Mouse (Mus musculus): ENCODE results near the gene Tut7. TPM values are rescaled to one million over a fixed set of nuclear protein-coding genes. Genes with fewer than 3 reads are reported as not detected.
"Not testable (repeated sequence)": the region's sequence is repeated elsewhere in the genome, so short reads cannot be mapped to it uniquely, and the experiment has no call there.

Tut7 gene
- polyA plus RNA-seq, 1 experiment: 113 TPM

DNA sequence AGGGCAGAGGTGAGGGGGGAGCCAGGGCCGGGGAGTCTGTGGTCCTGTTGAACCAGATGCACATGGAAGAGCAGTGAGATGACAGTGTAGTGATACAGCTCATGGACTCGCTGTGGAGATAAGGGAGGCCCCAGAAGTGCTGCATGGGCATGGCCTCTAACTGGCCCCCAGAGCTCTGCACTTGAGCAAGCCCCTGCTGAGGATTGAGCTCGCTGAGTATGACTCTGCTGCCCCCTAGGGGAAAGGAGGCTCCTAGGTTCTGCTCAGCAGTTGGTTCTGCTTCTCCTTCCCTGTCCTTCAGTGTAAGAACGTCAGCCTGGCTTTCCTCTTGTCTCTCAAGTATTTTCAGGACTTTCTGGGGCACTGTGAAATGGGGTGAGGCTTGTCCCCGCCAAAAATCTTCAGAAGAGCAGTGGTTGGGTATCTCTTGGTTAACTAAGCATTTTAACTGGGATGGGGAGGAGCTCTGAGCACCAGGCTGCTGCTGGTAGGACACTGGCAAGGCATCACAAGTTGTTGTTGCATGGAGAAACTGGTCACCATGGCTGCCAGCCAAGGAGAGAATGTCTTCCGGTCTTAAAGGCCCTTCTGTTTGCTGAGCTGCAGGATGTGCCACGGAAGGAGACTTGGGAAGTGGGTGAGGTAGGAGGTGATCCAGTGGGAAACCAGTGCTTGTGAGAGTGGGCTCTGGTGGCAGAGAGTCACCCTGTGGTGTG lies 94.4 kb downstream of the Tut7 start:
- no peak overlapping the region for H3K27ac ChIP-seq (ENCODE audit: insufficient read depth, low read length)
- TF ChIP-seq POLR2A (IDR thresholded peaks at IDR 0.05; ENCODE audit: low read depth, low read length) (no peak), CTCF (IDR thresholded peaks at IDR 0.05; ENCODE audit: borderline replicate concordance, insufficient read depth, low read length) (peak; percentile 83)
- H3K4me1 ChIP-seq (ENCODE audit: control insufficient read depth, insufficient read depth, low read length): no peaks in the 10 kb centered on the region
- H3K4me3 ChIP-seq (ENCODE audit: insufficient read depth, low read length): no peak overlapping the region

DNA sequence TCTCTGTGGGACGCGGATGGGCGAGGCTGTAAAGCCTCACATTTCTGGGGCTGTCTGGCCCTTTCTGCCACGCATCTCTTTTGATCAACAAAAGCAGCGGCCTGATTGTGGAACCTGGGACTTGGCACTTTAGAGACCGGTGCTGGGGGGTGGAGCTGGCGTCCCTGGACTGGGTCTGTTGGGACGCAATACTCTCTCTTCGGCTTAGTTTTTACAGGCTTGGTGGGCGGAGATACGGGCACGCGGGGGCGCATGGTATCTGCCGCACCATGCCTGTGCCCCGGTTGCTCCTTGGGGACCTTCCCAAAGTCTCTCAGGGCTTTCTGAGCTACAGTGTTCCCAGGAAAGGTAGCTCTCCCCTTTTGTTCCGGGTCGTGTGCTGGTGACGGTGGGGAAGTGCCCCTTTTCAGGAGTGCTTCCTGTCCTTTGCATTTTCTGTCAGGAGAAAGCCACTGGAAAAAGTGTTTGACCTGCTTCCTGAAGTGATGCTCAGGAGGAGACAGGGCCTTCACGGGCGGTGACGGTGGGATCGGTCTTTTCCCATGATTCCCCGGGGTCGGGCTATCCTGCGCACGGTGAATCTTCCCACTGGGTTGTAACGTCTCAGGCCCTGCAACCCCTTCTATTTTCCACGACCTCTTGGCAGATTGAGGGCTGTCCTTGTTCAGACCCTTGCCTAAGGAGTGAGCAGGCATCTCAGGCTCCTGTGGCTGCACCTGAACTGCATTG lies 96.6 kb downstream of the Tut7 start:
- Histone ChIP-seq H3K27ac (ENCODE audit: insufficient read depth, low read length) (no peak overlapping the region), H3K4me1 (ENCODE audit: control insufficient read depth, insufficient read depth, low read length) (no peaks in the 10 kb centered on the region), H3K4me3 (ENCODE audit: insufficient read depth, low read length) (no peak overlapping the region)
- TF ChIP-seq CTCF (IDR thresholded peaks at IDR 0.05; ENCODE audit: borderline replicate concordance, insufficient read depth, low read length) (no peak), POLR2A (IDR thresholded peaks at IDR 0.05; ENCODE audit: low read depth, low read length) (no peak)

DNA sequence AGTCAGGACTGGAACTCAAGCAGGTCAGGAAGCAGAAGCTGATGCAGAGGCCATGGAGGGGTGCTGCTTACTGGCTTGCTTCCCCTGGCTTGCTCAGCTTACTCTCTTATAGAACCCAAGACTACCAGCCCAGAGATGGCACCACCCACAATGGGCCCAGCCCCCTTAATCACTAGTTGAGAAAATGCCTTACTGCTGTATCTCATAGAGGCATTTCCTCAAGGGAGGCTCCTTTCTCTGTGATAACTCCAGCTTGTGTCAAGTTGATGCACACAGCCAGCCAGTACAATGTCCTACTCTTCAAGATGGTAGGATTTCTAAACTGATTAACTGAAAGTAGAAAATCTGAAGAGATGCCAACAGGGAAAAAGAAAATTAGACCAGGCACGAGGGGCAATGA lies 100.9 kb downstream of the Tut7 start:
- not testable (repeated sequence) for H3K4me3 ChIP-seq (ENCODE audit: insufficient read depth, low read length); H3K27ac ChIP-seq (ENCODE audit: insufficient read depth, low read length); H3K4me1 ChIP-seq (ENCODE audit: control insufficient read depth, insufficient read depth, low read length)

Other genes starting within 250 kb of the Tut7 start
- gene Agtpbp1, start 237.9 kb downstream of the Tut7 start, polyA plus RNA-seq (2011; ENCODE audit: insufficient read length, low read depth, missing spikeins): 62.4 and 62.8 TPM in 2 replicates
- gene Naa35, start 237.9 kb downstream of the Tut7 start, polyA plus RNA-seq (2011; ENCODE audit: insufficient read length, low read depth, missing spikeins): 106 and 121 TPM in 2 replicates
- gene Golm1, start 147.3 kb downstream of the Tut7 start, polyA plus RNA-seq (2011; ENCODE audit: insufficient read length, low read depth, missing spikeins): 31.7 and 36.1 TPM in 2 replicates
- not detected in 2 replicates for gene 4921517D22Rik, start 129.0 kb downstream of the Tut7 start, polyA plus RNA-seq (2011; ENCODE audit: insufficient read length, low read depth, missing spikeins)
- gene Spata31d1a, start 112.8 kb downstream of the Tut7 start, polyA plus RNA-seq (2011; ENCODE audit: insufficient read length, low read depth, missing spikeins): not detected in 2 replicates
- not detected in 2 replicates for gene Spata31d1b, start 110.9 kb downstream of the Tut7 start, polyA plus RNA-seq (2011; ENCODE audit: insufficient read length, low read depth, missing spikeins)
- gene Spata31d1d, start 91.4 kb downstream of the Tut7 start, polyA plus RNA-seq (2011; ENCODE audit: insufficient read length, low read depth, missing spikeins): not detected in 2 replicates
- gene 1700014D04Rik, start 76.4 kb downstream of the Tut7 start, polyA plus RNA-seq (2011; ENCODE audit: insufficient read length, low read depth, missing spikeins): not detected in 2 replicates
- gene Isca1, start 53.3 kb downstream of the Tut7 start, polyA plus RNA-seq (2011; ENCODE audit: insufficient read length, low read depth, missing spikeins): 56.6 and 64.3 TPM in 2 replicates
- not detected in 2 replicates for gene Gm49354, start 40.9 kb downstream of the Tut7 start, polyA plus RNA-seq (2011; ENCODE audit: insufficient read length, low read depth, missing spikeins)

Measured in embryonic fibroblast, embryonic 13.5 days (primary cell).